Mouse (Mus musculus) heart, embryonic 16.5 days (tissue): ENCODE measurements around the gene Fam227a. TPM values are rescaled to one million over a fixed set of nuclear protein-coding genes. Genes with fewer than 3 reads are reported as not detected.

Experiments used
- ATAC-seq: fragments of 200-750 bp; cut with Nextera tagmentation; replicated peaks from 2 replicates; pipeline ENCODE4 v1.8.0; 2017; ENCODE audit warnings: moderate number of reproducible peaks; ENCODE audit not compliant: insufficient read depth, low FRiP score; ENCODE audit errors: extremely low read depth
- H3K27ac ChIP-seq: fragments of 300-500 bp; sonication (generic); 2 replicates; pipeline ENCODE4 v1.5.1; 2014; ENCODE audit warnings: mild to moderate bottlenecking, low read length, control low read depth, moderate library complexity
- H3K27me3 ChIP-seq: fragments of 300-500 bp; sonication (generic); 2 replicates; pipeline ENCODE4 v1.6.1; 2014; ENCODE audit warnings: low read length, mixed read lengths; ENCODE audit not compliant: control insufficient read depth, insufficient read depth
- H3K36me3 ChIP-seq: fragments of 300-500 bp; sonication (generic); 2 replicates; pipeline ENCODE4 v1.6.1; 2014; ENCODE audit not compliant: control insufficient read depth, insufficient read depth
- H3K4me1 ChIP-seq: fragments of 300-500 bp; sonication (generic); 2 replicates; pipeline ENCODE4 v1.6.1; 2014; ENCODE audit warnings: low read length, mixed read lengths; ENCODE audit not compliant: control insufficient read depth, insufficient read depth
- H3K4me2 ChIP-seq: fragments of 300-500 bp; sonication (generic); 2 replicates; pipeline ENCODE4 v1.6.1; 2014; ENCODE audit warnings: low read depth, mild to moderate bottlenecking, control low read depth, low read length
- H3K4me3 ChIP-seq: fragments of 300-500 bp; sonication (generic); 2 replicates; pipeline ENCODE4 v1.5.1; 2014; ENCODE audit warnings: mild to moderate bottlenecking, control low read depth, low read length
- H3K9ac ChIP-seq: fragments of 300-500 bp; sonication (generic); 2 replicates; pipeline ENCODE4 v1.6.1; 2014; ENCODE audit warnings: low read length, control low read depth
- H3K9me3 ChIP-seq: fragments of 300-500 bp; sonication (generic); replicated peaks from 2 replicates; pipeline ENCODE4 v1.6.1; 2016; ENCODE audit warnings: low read length; ENCODE audit not compliant: control insufficient read depth
- WGBS: fragments of 180-500 bp; shearing (Covaris S2); extraction: QIAGEN DNeasy Blood & Tissue Kit; methylation state at CpG from one replicate; pipeline ENCODE4 v1.1.7; 2014; 5-methylcytosine and 5-hydroxymethylcytosine counted together
- polyA plus RNA-seq: library from polyadenylated mRNA; unstranded; fragments of >200 nt; fragmentation: Nextera tagmentation; extraction: Ambion mirVana; gene quantifications from 2 replicates; pipeline ENCODE4 v1.2.1, GENCODE M21; 2015

The Fam227a gene
- polyA plus RNA-seq = 0.75 and 1.1 TPM in 2 replicates

DNA sequence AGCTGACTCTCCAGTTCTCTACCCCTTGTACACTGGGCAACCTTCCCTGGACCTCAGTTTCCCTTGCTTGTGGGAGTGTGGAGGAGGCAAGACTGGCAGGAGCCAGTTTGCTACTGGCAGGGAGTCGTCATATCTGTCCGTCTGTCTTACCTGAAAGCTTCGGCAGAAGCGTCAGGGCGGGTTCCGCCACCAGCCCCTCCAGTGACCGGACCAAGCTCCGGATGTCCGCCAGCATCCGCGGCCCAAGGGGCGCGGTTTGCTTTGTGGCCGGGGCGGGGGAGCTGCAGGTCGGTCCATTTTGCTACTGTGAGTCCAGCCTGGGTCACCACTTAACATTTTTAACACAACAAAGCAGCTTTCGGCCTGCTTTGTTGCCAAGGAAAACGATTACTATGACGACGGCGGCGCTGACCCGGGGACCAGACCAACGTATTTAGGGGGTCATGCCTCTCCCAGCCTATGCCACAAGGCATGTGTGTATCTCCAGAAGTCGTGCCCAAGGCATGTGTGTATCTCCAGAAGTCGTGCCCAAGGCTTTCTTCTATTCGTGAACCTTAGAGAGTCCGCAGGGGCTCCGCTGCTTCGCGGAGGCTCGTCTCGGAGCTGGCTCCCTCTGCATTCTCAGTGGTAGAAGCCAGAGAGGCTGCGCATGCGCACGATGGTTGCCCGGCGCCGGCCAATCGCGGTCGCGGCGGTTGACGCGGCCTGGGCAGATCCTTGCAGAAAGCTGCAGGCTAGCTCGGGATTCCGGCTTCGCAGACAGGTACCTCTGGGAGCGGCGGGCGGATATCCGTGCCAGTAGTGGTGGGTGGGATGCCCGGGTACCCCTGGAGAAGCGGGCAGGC is at the start of gene Fam227a, which contains the start of gene Cby1:
Fam227a (minus strand) TSS at position 426 of the 845 bp plus-strand sequence.
Cby1 (plus strand) TSS at position 669 of the 845 bp plus-strand sequence.
- ATAC-seq = peak; percentile 81

DNA sequence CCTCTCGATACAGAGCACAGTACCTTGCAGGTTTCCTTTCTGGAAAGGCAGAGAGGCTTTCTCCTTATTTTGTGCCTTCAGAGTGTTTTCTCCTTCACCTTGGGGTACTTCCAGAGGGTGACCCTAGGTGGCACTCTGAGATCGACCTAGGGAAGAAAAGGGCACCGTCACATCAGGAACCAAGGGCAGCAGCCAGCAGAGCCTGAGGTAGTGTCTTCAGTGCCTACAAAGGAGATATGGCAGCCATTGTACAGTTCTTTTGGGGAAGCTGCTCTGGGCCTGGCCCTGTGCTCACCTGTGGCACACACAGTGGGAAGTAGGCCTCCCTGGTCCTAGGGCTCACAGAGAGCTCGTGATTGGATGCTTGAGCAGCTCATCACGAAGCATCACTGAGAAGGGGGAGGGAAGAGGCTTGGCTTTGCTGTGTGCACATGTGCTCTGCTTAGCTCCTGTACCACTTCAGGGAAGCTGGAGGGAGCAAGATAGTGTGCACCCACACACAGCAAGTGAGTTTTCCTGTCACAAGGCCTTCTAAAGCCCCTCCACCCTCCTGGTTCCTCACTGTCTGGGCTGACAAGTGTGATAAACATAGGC is 49.6 kb upstream of the Fam227a start:
- H3K9me3 ChIP-seq = no peaks in the 10 kb centered on the region
- H3K4me1 ChIP-seq = no peaks in the 10 kb centered on the region; the same call in 1 of the 2 replicates
- ATAC-seq = no peak
- no peak overlapping the region for H3K4me2 ChIP-seq
- no peaks in the 10 kb centered on the region for H3K27me3 ChIP-seq
- H3K9ac ChIP-seq = no peak overlapping the region
- no peak overlapping the region for H3K27ac ChIP-seq
- peaks cover 31% of the 10 kb centered on the region for H3K36me3 ChIP-seq
- WGBS = 86% methylated on average over 5 of the region's 5 CpGs
- H3K4me3 ChIP-seq = no peak overlapping the region

More for the DNA sequence above, at the start of gene Fam227a, which contains the start of gene Cby1:
- peak within 1 kb of the TSS; percentile 91 for H3K9ac ChIP-seq
- H3K4me3 ChIP-seq = peak within 1 kb of the TSS; percentile 85
- no peaks in the 10 kb centered on the region for H3K27me3 ChIP-seq
- WGBS = under 1% methylated on average over 55 of the region's 55 CpGs
- peaks cover 7% of the 10 kb centered on the region; the same call in 1 of the 2 replicates for H3K4me1 ChIP-seq
- H3K9me3 ChIP-seq = peaks cover 4% of the 10 kb centered on the region; the same call in 1 of the 2 replicates
- peaks cover 9% of the 10 kb centered on the region; the same call in 1 of the 2 replicates for H3K36me3 ChIP-seq
- H3K4me2 ChIP-seq = peak within 1 kb of the TSS; percentile 87
- H3K27ac ChIP-seq = peak within 1 kb of the TSS; percentile 94

DNA sequence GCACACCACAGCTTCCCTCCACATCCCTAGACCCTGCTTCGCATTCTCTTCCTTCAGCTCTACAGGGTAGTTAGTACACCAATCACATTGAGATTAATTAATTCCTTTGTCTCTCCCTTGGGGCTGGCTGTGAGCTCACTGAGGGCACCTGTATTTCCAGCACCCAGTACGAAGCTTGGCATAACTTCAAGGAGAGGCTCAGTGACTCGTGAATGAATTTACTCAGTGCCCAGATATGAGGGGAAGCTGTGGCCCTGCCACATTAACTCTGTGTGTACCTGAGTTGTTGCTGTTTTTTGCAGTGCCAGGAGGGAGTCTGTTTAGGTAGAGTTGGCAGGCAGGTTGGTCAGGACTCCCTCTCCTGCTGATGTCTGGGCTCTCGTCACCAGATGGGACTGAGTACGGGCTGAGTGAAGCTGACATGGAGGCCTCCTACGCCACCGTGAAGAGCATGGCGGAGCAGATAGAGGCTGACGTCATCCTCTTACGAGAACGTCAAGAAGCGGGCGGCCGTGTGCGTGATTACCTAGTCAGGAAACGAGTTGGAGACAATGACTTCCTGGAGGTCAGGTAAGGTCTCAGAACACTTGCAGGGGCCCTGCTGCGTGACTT is 48.0 kb upstream of the Fam227a start:
- Histone ChIP-seq H3K4me1 (no peaks in the 10 kb centered on the region; the same call in 1 of the 2 replicates), H3K36me3 (peaks cover 19% of the 10 kb centered on the region; the same call in 1 of the 2 replicates)
- WGBS = 68% methylated on average over 17 of the region's 17 CpGs

DNA sequence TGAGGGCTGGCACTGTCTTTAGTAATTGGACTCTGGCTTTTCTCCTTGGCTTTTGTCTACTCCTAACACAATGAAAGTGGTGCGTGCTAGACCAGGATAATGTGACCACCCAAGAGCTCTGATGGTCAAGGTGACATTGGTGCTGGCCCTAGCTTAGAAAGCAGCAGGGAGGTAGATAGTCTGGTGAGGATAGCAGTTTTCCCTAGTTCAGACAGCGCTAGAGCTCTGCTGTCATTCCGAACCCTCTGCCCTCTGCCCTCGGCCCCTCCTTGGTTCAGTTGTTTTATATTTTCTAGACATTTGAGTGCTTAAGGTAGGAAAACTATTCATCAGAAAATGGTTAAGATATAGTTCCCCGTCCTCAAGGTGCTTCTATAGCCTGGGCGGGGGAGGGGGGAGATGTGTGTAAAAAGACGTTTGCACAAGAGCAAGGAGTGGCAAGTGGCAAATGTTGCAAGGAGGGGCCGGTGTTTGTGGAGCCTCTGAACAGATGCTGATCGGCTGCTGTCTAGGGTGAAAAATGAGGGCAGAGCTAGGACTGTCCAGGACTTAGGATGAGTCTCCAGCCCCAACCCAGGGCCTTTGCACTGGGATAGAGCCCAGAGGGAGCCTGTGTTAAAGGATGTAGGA is 38.9 kb upstream of the Fam227a start:
- 77% methylated on average over 9 of the region's 9 CpGs for whole genome bisulfite sequencing
- Histone ChIP-seq H3K27me3 (no peaks in the 10 kb centered on the region), H3K4me2 (no peak overlapping the region), H3K36me3 (peaks cover 5% of the 10 kb centered on the region; the same call in 1 of the 2 replicates), H3K4me1 (peaks cover 17% of the 10 kb centered on the region), H3K9ac (no peak overlapping the region), H3K27ac (no peak overlapping the region), H3K9me3 (no peaks in the 10 kb centered on the region), H3K4me3 (no peak overlapping the region)
- ATAC-seq = no peak

More for the DNA sequence above, 48.0 kb upstream of the Fam227a start:
- H3K9ac ChIP-seq = no peak overlapping the region
- no peak for ATAC-seq
- no peaks in the 10 kb centered on the region for H3K9me3 ChIP-seq
- H3K27me3 ChIP-seq = no peaks in the 10 kb centered on the region
- no peak overlapping the region for H3K27ac ChIP-seq
- no peak overlapping the region for H3K4me3 ChIP-seq
- no peak overlapping the region for H3K4me2 ChIP-seq

DNA sequence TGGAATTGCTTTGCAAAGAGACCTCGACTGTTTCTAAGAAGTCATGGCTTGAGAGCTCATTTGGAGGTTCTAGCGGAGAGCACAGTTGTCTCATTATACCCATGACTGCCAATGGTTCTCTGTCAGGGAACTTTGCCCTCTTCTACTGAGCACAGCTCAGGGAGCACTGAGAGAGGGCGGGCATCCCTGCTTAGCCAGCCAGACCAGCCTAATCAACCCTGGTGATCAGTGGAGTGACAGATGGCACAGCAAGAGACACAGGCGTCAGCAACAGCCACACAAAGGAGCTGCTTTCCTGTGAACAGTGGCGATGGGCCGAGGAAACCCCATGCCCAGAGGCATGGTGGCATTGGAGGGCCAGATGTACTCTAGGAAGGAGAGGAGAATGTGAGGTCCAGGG is 38.3 kb upstream of the Fam227a start:
- Histone ChIP-seq H3K4me3 (no peak overlapping the region), H3K9ac (no peak overlapping the region), H3K4me1 (peaks cover 23% of the 10 kb centered on the region), H3K36me3 (peaks cover 5% of the 10 kb centered on the region; the same call in 1 of the 2 replicates), H3K9me3 (no peaks in the 10 kb centered on the region), H3K27me3 (no peaks in the 10 kb centered on the region), H3K27ac (no peak overlapping the region), H3K4me2 (no peak overlapping the region)
- no peak for ATAC-seq
- 85% methylated on average over 6 of the region's 6 CpGs for WGBS

DNA sequence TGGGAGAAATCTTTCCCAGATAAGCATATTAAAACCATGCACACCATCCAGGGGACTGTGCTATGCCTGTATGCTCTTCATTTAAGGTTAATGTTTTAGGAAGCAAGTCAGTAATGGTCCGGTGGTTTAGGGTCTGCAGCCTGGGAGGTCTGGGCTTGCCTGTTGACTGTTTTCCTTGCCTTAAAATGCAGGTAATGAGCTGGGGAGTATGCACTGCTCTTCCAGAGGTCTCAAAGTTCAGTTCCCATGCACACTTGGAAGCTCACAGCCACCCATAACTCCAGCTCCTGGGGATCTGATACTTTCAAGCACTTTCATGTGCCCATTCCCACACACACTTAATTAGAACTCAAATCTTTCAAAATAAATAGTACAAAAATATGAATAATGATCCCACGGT is 37.8 kb upstream of the Fam227a start:
- Histone ChIP-seq H3K27ac (no peak overlapping the region), H3K36me3 (peaks cover 5% of the 10 kb centered on the region; the same call in 1 of the 2 replicates), H3K4me2 (no peak overlapping the region), H3K27me3 (no peaks in the 10 kb centered on the region), H3K4me3 (no peak overlapping the region), H3K9me3 (no peaks in the 10 kb centered on the region), H3K4me1 (peaks cover 28% of the 10 kb centered on the region), H3K9ac (no peak overlapping the region)
- 95% methylated on average over 2 of the region's 2 CpGs for WGBS
- ATAC-seq = no peak

DNA sequence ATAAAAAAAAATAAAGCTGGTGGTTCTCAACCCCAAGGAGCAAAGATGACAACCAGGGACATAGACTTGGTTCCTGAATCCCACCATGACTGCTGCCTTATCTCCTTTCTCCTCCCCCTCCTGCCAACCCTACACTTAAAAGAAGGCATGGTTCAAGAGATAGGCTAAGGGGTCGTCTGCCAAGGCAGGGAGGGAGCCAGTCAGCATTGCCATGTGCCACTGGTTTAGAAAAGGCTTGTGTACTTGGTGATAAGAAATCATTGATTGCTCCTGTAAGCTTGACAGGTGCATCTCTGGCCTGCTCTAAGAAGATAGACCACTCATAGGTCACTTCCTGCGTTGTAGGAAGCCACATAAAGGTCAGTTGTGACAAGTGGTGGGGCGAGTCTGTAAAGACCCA is 36.8 kb upstream of the Fam227a start:
- Histone ChIP-seq H3K27me3 (no peaks in the 10 kb centered on the region), H3K36me3 (peaks cover 5% of the 10 kb centered on the region; the same call in 1 of the 2 replicates), H3K27ac (no peak overlapping the region), H3K4me2 (no peak overlapping the region), H3K9me3 (no peaks in the 10 kb centered on the region), H3K4me3 (no peak overlapping the region), H3K4me1 (peaks cover 30% of the 10 kb centered on the region), H3K9ac (no peak overlapping the region)
- 49% methylated on average over 3 of the region's 3 CpGs for WGBS
- ATAC-seq = no peak

DNA sequence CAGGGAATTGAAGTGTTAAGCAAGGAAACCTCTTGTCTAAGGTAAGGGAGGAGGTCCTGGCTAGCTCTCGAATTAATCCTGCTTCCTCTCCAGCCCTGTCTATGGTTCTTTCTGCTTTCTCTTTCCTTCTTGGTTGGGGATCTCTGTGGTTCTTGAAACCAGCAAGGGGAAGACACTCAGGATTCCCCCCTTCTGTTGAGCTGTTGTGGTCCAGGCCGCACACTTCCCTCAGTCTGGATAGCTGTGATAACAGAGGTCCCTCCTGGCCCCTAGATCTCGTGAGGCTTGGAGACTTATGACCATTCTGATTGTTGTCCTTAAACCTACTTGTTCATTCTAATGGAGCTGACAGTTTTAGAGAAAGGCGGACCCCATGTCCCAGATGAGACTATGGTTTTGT is 35.8 kb upstream of the Fam227a start:
- Histone ChIP-seq H3K4me2 (no peak overlapping the region), H3K4me3 (no peak overlapping the region), H3K9me3 (no peaks in the 10 kb centered on the region), H3K4me1 (peaks cover 34% of the 10 kb centered on the region), H3K27ac (no peak overlapping the region), H3K36me3 (peaks cover 5% of the 10 kb centered on the region; the same call in 1 of the 2 replicates), H3K27me3 (no peaks in the 10 kb centered on the region), H3K9ac (no peak overlapping the region)
- no peak for ATAC-seq
- 77% methylated on average over 4 of the region's 4 CpGs for WGBS
